Mouse (Mus musculus): Measurements from ENCODE around the gene Bcar1. TPM values are rescaled to one million over a fixed set of nuclear protein-coding genes. Genes with fewer than 3 reads are reported as not detected.

The Bcar1 gene
- polyA plus RNA-seq, 1 experiment from 2014 or later = 46.6 TPM

DNA sequence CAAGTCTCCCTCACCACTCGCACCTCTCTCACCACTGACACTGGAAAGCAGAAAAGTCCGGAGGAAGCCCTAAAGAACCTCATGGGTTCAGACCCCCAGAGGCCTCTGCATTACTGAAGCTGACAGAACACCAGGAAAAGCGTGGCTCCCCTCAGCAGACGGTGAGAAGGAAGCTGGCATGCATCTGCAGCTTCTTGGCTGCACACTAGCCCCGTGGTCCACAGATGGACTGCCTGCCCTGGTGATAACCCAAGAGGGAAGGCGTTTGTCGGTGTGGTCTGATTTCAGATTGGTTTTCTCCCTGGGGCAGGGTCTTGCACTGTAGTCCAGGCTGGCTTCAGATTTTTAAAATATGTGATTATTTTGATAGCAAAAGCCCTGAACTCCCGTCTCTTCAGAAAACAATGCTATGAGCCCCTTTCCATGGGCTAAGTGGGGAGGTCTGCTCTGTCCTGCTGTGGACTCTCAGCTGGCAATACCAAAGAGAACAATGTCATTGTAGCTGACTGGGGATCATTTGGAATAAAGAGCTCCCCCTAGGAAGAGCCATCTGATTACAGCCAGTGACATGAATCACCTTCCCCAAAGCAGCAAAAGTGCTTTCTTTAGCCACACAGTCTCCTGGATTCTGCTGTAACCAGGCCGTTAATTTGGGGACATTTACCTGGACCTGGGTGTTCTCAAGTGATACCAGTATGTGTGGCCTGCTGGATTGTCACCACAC, 39.2 kb upstream of the Bcar1 start:
- H3K9ac ChIP-seq (ENCODE audit: low read depth, low read length) = no peak overlapping the region
- no peak overlapping the region for H3K27ac ChIP-seq (ENCODE audit: low read depth, low read length)
- peaks cover 35% of the 10 kb centered on the region for H3K4me1 ChIP-seq (ENCODE audit: control insufficient read depth, insufficient read depth, low read length)
- H3K4me2 ChIP-seq = no peak overlapping the region
- H3K4me3 ChIP-seq (ENCODE audit: low read depth, low read length) = no peak overlapping the region
- no peak for ATAC-seq (replicated peaks; ENCODE audit: insufficient number of reproducible peaks, low FRiP score, low TSS enrichment)
- H3K27me3 ChIP-seq (ENCODE audit: control insufficient read depth, insufficient read depth, low read length) = no peaks in the 10 kb centered on the region
- H3K36me3 ChIP-seq (ENCODE audit: control insufficient read depth, insufficient read depth, low read length) = no peaks in the 10 kb centered on the region
- no peaks in the 10 kb centered on the region for H3K9me3 ChIP-seq (replicated peaks; ENCODE audit: control insufficient read depth, low read length)
- 75% methylated on average over 9 of the region's 9 CpGs for WGBS (ENCODE audit: insufficient replicate concordance)

DNA sequence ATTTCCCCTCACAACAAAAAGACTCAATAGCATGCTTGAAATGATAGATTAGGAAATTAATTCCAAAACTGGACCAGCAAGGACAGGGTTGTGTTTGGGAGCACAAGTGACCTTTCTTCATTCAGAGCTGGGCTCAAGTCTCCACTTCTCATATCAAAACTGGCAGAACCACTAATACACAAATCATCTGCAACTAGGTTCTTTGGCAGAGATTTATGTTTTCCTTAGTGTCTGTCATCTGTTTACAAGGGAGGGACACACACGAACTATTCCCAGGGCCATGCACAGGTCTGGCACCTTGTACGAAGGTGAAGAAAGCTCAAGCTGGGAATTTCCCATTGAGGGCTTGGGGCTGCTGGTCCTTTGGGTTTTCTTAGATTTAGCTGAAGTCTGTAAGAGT, 38.6 kb upstream of the Bcar1 start:
- no peak for ATAC-seq (replicated peaks; ENCODE audit: insufficient number of reproducible peaks, low FRiP score, low TSS enrichment)
- Histone ChIP-seq H3K4me3 (ENCODE audit: low read depth, low read length) (no peak overlapping the region), H3K9me3 (replicated peaks; ENCODE audit: control insufficient read depth, low read length) (no peaks in the 10 kb centered on the region), H3K36me3 (ENCODE audit: control insufficient read depth, insufficient read depth, low read length) (no peaks in the 10 kb centered on the region), H3K27ac (ENCODE audit: low read depth, low read length) (no peak overlapping the region), H3K9ac (ENCODE audit: low read depth, low read length) (no peak overlapping the region), H3K4me2 (no peak overlapping the region), H3K27me3 (ENCODE audit: control insufficient read depth, insufficient read depth, low read length) (no peaks in the 10 kb centered on the region), H3K4me1 (ENCODE audit: control insufficient read depth, insufficient read depth, low read length) (peaks cover 29% of the 10 kb centered on the region)
- 82% methylated on average over 2 of the region's 2 CpGs for WGBS (ENCODE audit: insufficient replicate concordance)

DNA sequence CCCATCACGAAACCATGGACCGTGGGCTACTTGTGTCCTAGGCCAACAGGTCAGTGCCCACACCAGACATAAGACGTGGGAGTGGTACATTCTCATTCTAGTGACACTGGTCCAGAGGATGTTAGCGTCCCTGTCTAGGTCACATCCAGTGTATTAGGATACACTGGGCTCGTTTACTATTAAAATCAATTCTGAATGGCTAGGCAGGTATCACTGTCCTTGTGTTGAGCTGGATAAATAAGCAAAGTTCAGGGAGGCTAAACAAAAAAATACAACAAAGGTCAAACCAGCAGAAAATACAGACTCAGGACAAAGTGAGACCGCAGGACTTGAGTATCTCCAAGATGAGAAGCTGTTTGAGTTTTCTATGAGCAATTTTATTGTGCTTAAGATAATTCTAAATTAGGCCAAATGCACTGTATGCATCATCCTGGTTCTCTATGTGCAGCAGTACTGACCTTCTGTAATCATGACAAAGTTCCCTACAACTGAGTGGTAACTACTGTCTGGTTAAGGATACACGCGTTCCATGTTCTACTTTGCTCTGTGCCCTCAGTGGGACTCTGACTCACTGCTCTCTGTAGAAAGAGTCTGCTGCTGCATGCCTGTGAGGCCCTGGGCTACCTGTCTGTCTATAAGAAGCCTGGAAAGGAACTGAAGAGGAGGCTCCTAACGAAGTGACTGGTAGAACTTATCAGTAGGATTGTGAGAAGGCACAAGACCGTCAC, 37.3 kb upstream of the Bcar1 start:
- H3K36me3 ChIP-seq (ENCODE audit: control insufficient read depth, insufficient read depth, low read length) = no peaks in the 10 kb centered on the region
- 85% methylated on average over 10 of the region's 10 CpGs for WGBS (ENCODE audit: insufficient replicate concordance)
- H3K4me2 ChIP-seq = no peak overlapping the region
- no peak overlapping the region for H3K9ac ChIP-seq (ENCODE audit: low read depth, low read length)
- H3K4me3 ChIP-seq (ENCODE audit: low read depth, low read length) = no peak overlapping the region
- no peaks in the 10 kb centered on the region for H3K9me3 ChIP-seq (replicated peaks; ENCODE audit: control insufficient read depth, low read length)
- ATAC-seq (replicated peaks; ENCODE audit: insufficient number of reproducible peaks, low FRiP score, low TSS enrichment) = no peak
- H3K27me3 ChIP-seq (ENCODE audit: control insufficient read depth, insufficient read depth, low read length) = no peaks in the 10 kb centered on the region
- no peak overlapping the region for H3K27ac ChIP-seq (ENCODE audit: low read depth, low read length)
- peaks cover 21% of the 10 kb centered on the region for H3K4me1 ChIP-seq (ENCODE audit: control insufficient read depth, insufficient read depth, low read length)

DNA sequence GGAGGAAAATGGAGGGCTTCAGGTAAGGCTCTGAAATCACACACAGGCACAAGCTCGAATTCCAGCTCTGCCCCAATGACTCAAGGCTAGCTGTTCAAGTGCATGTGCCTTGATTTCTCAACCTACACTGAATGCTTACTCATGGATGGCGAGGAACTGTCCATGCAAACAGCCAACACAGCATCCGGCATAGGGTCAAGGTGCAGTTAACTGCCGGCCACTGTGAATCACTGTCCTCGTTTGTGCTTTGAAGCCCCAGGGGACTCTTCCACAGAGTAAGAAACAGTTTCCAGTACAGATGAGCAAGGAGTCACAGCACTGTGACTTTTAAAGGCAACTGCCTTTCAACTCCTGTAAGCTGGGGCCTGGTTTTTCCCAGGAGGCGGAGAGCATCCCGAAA, 36.1 kb upstream of the Bcar1 start:
- H3K27ac ChIP-seq (ENCODE audit: low read depth, low read length) = no peak overlapping the region
- no peak overlapping the region for H3K4me3 ChIP-seq (ENCODE audit: low read depth, low read length)
- no peaks in the 10 kb centered on the region for H3K36me3 ChIP-seq (ENCODE audit: control insufficient read depth, insufficient read depth, low read length)
- no peak overlapping the region for H3K9ac ChIP-seq (ENCODE audit: low read depth, low read length)
- no peaks in the 10 kb centered on the region for H3K9me3 ChIP-seq (replicated peaks; ENCODE audit: control insufficient read depth, low read length)
- peaks cover 21% of the 10 kb centered on the region for H3K4me1 ChIP-seq (ENCODE audit: control insufficient read depth, insufficient read depth, low read length)
- 67% methylated on average over 7 of the region's 7 CpGs for WGBS (ENCODE audit: insufficient replicate concordance)
- no peak overlapping the region for H3K4me2 ChIP-seq
- H3K27me3 ChIP-seq (ENCODE audit: control insufficient read depth, insufficient read depth, low read length) = no peaks in the 10 kb centered on the region
- ATAC-seq (replicated peaks; ENCODE audit: insufficient number of reproducible peaks, low FRiP score, low TSS enrichment) = no peak

DNA sequence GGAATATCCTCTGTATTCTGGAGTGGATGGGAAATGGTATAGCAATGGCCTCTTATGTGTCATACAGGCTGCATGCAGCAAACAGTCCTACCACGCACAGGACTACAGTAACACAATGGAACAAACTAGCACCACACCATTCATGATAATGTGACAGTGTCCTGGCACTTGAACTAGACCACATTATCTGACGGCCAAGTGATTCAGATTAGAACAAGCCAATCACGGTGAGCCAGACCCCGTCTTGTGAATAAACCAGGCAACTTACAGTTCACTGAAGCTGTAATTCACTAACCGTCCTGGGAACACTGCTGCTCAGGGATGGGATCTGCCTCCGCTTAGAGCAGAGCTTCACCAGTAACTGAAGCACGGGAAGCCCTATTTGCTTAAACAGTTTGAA, 35.2 kb upstream of the Bcar1 start:
- H3K4me1 ChIP-seq (ENCODE audit: control insufficient read depth, insufficient read depth, low read length) = peaks cover 30% of the 10 kb centered on the region
- 43% methylated on average over 7 of the region's 7 CpGs for WGBS (ENCODE audit: insufficient replicate concordance)
- no peaks in the 10 kb centered on the region for H3K27me3 ChIP-seq (ENCODE audit: control insufficient read depth, insufficient read depth, low read length)
- no peaks in the 10 kb centered on the region for H3K36me3 ChIP-seq (ENCODE audit: control insufficient read depth, insufficient read depth, low read length)
- H3K9ac ChIP-seq (ENCODE audit: low read depth, low read length) = no peak overlapping the region
- 0 out of 2 replicates have a peak overlapping the region, but pooled peaks have one; percentile 11 for H3K27ac ChIP-seq (ENCODE audit: low read depth, low read length)
- no peak for ATAC-seq (replicated peaks; ENCODE audit: insufficient number of reproducible peaks, low FRiP score, low TSS enrichment)
- no peaks in the 10 kb centered on the region for H3K9me3 ChIP-seq (replicated peaks; ENCODE audit: control insufficient read depth, low read length)
- no peak overlapping the region for H3K4me2 ChIP-seq
- no peak overlapping the region for H3K4me3 ChIP-seq (ENCODE audit: low read depth, low read length)

DNA sequence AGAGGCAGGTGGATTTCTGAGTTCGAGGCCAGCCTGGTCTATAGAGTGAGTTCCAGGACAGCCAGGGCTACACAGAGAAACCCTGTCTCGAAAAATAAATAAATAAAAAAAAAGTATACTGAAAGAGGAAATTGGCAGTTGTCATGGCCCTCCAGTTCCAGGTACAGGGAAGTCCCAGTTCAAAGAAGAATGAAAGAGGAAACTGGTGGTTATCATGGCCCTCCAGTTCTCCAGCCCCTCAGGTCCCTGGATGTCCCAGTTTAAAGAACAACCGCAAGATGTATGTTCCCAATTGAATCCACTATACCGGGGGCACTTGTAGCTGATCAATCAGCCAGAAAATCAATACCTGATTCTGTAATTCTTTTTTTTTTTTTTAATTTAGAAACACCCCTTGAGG, 32.9 kb upstream of the Bcar1 start:
- Histone ChIP-seq H3K4me1 (ENCODE audit: control insufficient read depth, insufficient read depth, low read length) (peaks cover 41% of the 10 kb centered on the region), H3K27ac (ENCODE audit: low read depth, low read length) (no peak overlapping the region), H3K27me3 (ENCODE audit: control insufficient read depth, insufficient read depth, low read length) (no peaks in the 10 kb centered on the region), H3K36me3 (ENCODE audit: control insufficient read depth, insufficient read depth, low read length) (no peaks in the 10 kb centered on the region), H3K4me2 (no peak overlapping the region), H3K4me3 (ENCODE audit: low read depth, low read length) (no peak overlapping the region), H3K9me3 (replicated peaks; ENCODE audit: control insufficient read depth, low read length) (no peaks in the 10 kb centered on the region), H3K9ac (ENCODE audit: low read depth, low read length) (no peak overlapping the region)
- ATAC-seq (replicated peaks; ENCODE audit: insufficient number of reproducible peaks, low FRiP score, low TSS enrichment) = no peak
- 89% methylated on average over 4 of the region's 4 CpGs for WGBS (ENCODE audit: insufficient replicate concordance)

DNA sequence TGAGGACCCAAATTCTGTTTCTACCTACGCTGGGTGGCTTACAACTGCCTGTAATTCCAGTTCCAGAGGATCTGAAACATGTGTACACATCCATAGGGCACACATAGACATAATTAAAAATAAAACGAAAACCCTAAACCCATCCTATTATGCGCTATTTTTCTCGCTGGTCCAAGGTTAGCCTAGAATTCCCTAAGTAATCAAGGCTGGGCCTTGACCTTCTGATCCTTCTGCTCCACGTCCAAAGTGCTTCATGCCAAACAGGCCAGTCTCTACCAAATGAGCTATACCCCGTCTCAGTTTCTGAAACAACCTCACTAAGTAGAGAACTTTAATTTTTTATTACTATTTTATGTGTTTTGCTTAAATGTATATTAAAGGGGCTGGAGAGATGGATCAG, 32.2 kb upstream of the Bcar1 start:
- no peak overlapping the region for H3K9ac ChIP-seq (ENCODE audit: low read depth, low read length)
- no peaks in the 10 kb centered on the region for H3K27me3 ChIP-seq (ENCODE audit: control insufficient read depth, insufficient read depth, low read length)
- H3K4me2 ChIP-seq = no peak overlapping the region
- 87% methylated on average over 6 of the region's 6 CpGs for WGBS (ENCODE audit: insufficient replicate concordance)
- peaks cover 43% of the 10 kb centered on the region for H3K4me1 ChIP-seq (ENCODE audit: control insufficient read depth, insufficient read depth, low read length)
- ATAC-seq (replicated peaks; ENCODE audit: insufficient number of reproducible peaks, low FRiP score, low TSS enrichment) = no peak
- no peak overlapping the region for H3K27ac ChIP-seq (ENCODE audit: low read depth, low read length)
- H3K9me3 ChIP-seq (replicated peaks; ENCODE audit: control insufficient read depth, low read length) = no peaks in the 10 kb centered on the region
- H3K4me3 ChIP-seq (ENCODE audit: low read depth, low read length) = no peak overlapping the region
- H3K36me3 ChIP-seq (ENCODE audit: control insufficient read depth, insufficient read depth, low read length) = no peaks in the 10 kb centered on the region

DNA sequence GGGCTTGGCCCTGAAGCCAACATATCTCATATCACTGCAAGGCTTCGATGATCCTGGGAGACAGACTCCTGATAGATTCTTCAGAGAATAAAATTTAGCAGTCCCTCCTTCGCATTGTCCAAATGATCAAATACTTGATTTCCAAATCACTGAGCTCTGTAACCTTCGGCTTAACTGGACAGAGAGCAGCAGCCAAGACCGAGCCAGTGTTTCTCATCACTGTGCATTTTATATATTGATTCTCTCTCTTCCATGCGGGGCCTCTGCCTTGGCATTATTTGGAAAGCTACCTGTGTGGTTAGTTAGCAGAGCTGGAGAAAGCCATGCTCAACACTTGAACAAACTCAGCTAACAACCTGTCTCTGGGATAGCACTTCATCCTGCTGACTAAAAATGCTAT, 29.9 kb upstream of the Bcar1 start:
- Histone ChIP-seq H3K4me2 (no peak overlapping the region), H3K4me3 (ENCODE audit: low read depth, low read length) (no peak overlapping the region), H3K4me1 (ENCODE audit: control insufficient read depth, insufficient read depth, low read length) (peaks cover 29% of the 10 kb centered on the region), H3K27me3 (ENCODE audit: control insufficient read depth, insufficient read depth, low read length) (no peaks in the 10 kb centered on the region), H3K9me3 (replicated peaks; ENCODE audit: control insufficient read depth, low read length) (no peaks in the 10 kb centered on the region), H3K36me3 (ENCODE audit: control insufficient read depth, insufficient read depth, low read length) (no peaks in the 10 kb centered on the region), H3K27ac (ENCODE audit: low read depth, low read length) (peak overlapping the region; percentile 17; the same call in 1 of the 2 replicates), H3K9ac (ENCODE audit: low read depth, low read length) (no peak overlapping the region)
- 76% methylated on average over 5 of the region's 5 CpGs for WGBS (ENCODE audit: insufficient replicate concordance)
- ATAC-seq (replicated peaks; ENCODE audit: insufficient number of reproducible peaks, low FRiP score, low TSS enrichment) = no peak

Data from heart, embryonic 11.5 days (tissue).